Mouse (Mus musculus): ENCODE results near the gene Zswim1. TPM values are rescaled to one million over a fixed set of nuclear protein-coding genes. Genes with fewer than 3 reads are reported as not detected.

The Zswim1 gene
- total RNA-seq (2014; rRNA removed): 0.55 and 0.81 TPM in 2 replicates
- 3.2 and 4.4 TPM in 2 replicates for polyA plus RNA-seq (2012; rRNA removed)

- H3K27me3 ChIP-seq (ENCODE audit: control insufficient read depth, insufficient read depth, low read length): no peaks in the 10 kb centered on the region
- peak; percentile 48; the same call in 1 of the 2 replicates for TF ChIP-seq POLR2A (IDR thresholded peaks at IDR 0.05; ENCODE audit: extremely low read depth, insufficient read depth, low read length)
- no peak for TF ChIP-seq CTCF (IDR thresholded peaks at IDR 0.05; ENCODE audit: low read depth, low read length)
Observed at GRCm38 (mm10) chr2:164822636-164823165, at the start of gene Zswim1. Gene Zswim1, plus strand, starts transcription at chr2:164822686.

GRCm38 (mm10) chr2:164773229-164773988, 49.1 kb upstream of the Zswim1 start:
- DNase-seq (ENCODE audit: extremely low read depth, low read depth, low spot score): no peak
- TF ChIP-seq POLR2A (IDR thresholded peaks at IDR 0.05; ENCODE audit: extremely low read depth, insufficient read depth, low read length) (no peak), CTCF (IDR thresholded peaks at IDR 0.05; ENCODE audit: low read depth, low read length) (no peak)
- no peaks in the 10 kb centered on the region for H3K27me3 ChIP-seq (ENCODE audit: control insufficient read depth, insufficient read depth, low read length)
- H3K79me2 ChIP-seq (ENCODE audit: control insufficient read depth, insufficient read depth, low read length): no peaks in the 10 kb centered on the region
- no peak overlapping the region for H3K9ac ChIP-seq (ENCODE audit: low read depth, low read length)
- H3K36me3 ChIP-seq (ENCODE audit: control insufficient read depth, insufficient read depth, low read length): no peaks in the 10 kb centered on the region
- H3K4me3 ChIP-seq (ENCODE audit: insufficient read depth, low read depth, low read length): no peak overlapping the region
- H3K27ac ChIP-seq (replicated peaks; ENCODE audit: insufficient read depth, low read depth, low read length): no peak overlapping the region
- no peaks in the 10 kb centered on the region for H3K4me1 ChIP-seq (ENCODE audit: control insufficient read depth, insufficient read depth, low read length)
- 90% methylated on average over 14 of the region's 14 CpGs for WGBS

More at GRCm38 (mm10) chr2:164822636-164823165, at the start of gene Zswim1:
- Histone ChIP-seq H3K27ac (replicated peaks; ENCODE audit: insufficient read depth, low read depth, low read length) (peak within 1 kb of the TSS; percentile 67), H3K4me3 (ENCODE audit: insufficient read depth, low read depth, low read length) (peak within 1 kb of the TSS; percentile 91), H3K9ac (ENCODE audit: low read depth, low read length) (peak within 1 kb of the TSS; percentile 79), H3K79me2 (ENCODE audit: control insufficient read depth, insufficient read depth, low read length) (peaks cover 13% of the 10 kb centered on the region), H3K36me3 (ENCODE audit: control insufficient read depth, insufficient read depth, low read length) (peaks cover 4% of the 10 kb centered on the region; the same call in 1 of the 2 replicates), H3K4me1 (ENCODE audit: control insufficient read depth, insufficient read depth, low read length) (peaks cover 4% of the 10 kb centered on the region)
- DNase-seq (ENCODE audit: extremely low read depth, low read depth, low spot score): peak; percentile 95
- 2% methylated on average over 32 of the region's 32 CpGs for WGBS

GRCm38 (mm10) chr2:164773989-164774364, 48.5 kb upstream of the Zswim1 start:
- no peak overlapping the region for H3K4me3 ChIP-seq (ENCODE audit: insufficient read depth, low read depth, low read length)
- WGBS: 76% methylated on average over 5 of the region's 5 CpGs
- no peaks in the 10 kb centered on the region for H3K36me3 ChIP-seq (ENCODE audit: control insufficient read depth, insufficient read depth, low read length)
- H3K9ac ChIP-seq (ENCODE audit: low read depth, low read length): no peak overlapping the region
- TF ChIP-seq CTCF (IDR thresholded peaks at IDR 0.05; ENCODE audit: low read depth, low read length): no peak
- TF ChIP-seq POLR2A (IDR thresholded peaks at IDR 0.05; ENCODE audit: extremely low read depth, insufficient read depth, low read length): no peak
- H3K79me2 ChIP-seq (ENCODE audit: control insufficient read depth, insufficient read depth, low read length): no peaks in the 10 kb centered on the region
- DNase-seq (ENCODE audit: extremely low read depth, low read depth, low spot score): no peak
- H3K4me1 ChIP-seq (ENCODE audit: control insufficient read depth, insufficient read depth, low read length): no peaks in the 10 kb centered on the region
- H3K27ac ChIP-seq (replicated peaks; ENCODE audit: insufficient read depth, low read depth, low read length): no peak overlapping the region
- no peaks in the 10 kb centered on the region for H3K27me3 ChIP-seq (ENCODE audit: control insufficient read depth, insufficient read depth, low read length)

GRCm38 (mm10) chr2:164776130-164776529, 46.4 kb upstream of the Zswim1 start:
- no peaks in the 10 kb centered on the region for H3K27me3 ChIP-seq (ENCODE audit: control insufficient read depth, insufficient read depth, low read length)
- 91% methylated on average over 6 of the region's 6 CpGs for WGBS

GRCm38 (mm10) chr2:164776801-164777200, 45.7 kb upstream of the Zswim1 start:
- Histone ChIP-seq H3K36me3 (ENCODE audit: control insufficient read depth, insufficient read depth, low read length) (no peaks in the 10 kb centered on the region), H3K4me1 (ENCODE audit: control insufficient read depth, insufficient read depth, low read length) (no peaks in the 10 kb centered on the region), H3K79me2 (ENCODE audit: control insufficient read depth, insufficient read depth, low read length) (no peaks in the 10 kb centered on the region), H3K27me3 (ENCODE audit: control insufficient read depth, insufficient read depth, low read length) (no peaks in the 10 kb centered on the region), H3K9ac (ENCODE audit: low read depth, low read length) (no peak overlapping the region), H3K27ac (replicated peaks; ENCODE audit: insufficient read depth, low read depth, low read length) (no peak overlapping the region), H3K4me3 (ENCODE audit: insufficient read depth, low read depth, low read length) (no peak overlapping the region)
- TF ChIP-seq POLR2A (IDR thresholded peaks at IDR 0.05; ENCODE audit: extremely low read depth, insufficient read depth, low read length) (no peak), CTCF (IDR thresholded peaks at IDR 0.05; ENCODE audit: low read depth, low read length) (no peak)
- DNase-seq (ENCODE audit: extremely low read depth, low read depth, low spot score): no peak
- 69% methylated on average over 17 of the region's 17 CpGs for WGBS

More at GRCm38 (mm10) chr2:164776130-164776529, 46.4 kb upstream of the Zswim1 start:
- Histone ChIP-seq H3K9ac (ENCODE audit: low read depth, low read length) (no peak overlapping the region), H3K4me3 (ENCODE audit: insufficient read depth, low read depth, low read length) (no peak overlapping the region), H3K4me1 (ENCODE audit: control insufficient read depth, insufficient read depth, low read length) (no peaks in the 10 kb centered on the region), H3K36me3 (ENCODE audit: control insufficient read depth, insufficient read depth, low read length) (no peaks in the 10 kb centered on the region), H3K27ac (replicated peaks; ENCODE audit: insufficient read depth, low read depth, low read length) (no peak overlapping the region), H3K79me2 (ENCODE audit: control insufficient read depth, insufficient read depth, low read length) (no peaks in the 10 kb centered on the region)
- DNase-seq (ENCODE audit: extremely low read depth, low read depth, low spot score): no peak
- TF ChIP-seq CTCF (IDR thresholded peaks at IDR 0.05; ENCODE audit: low read depth, low read length) (no peak), POLR2A (IDR thresholded peaks at IDR 0.05; ENCODE audit: extremely low read depth, insufficient read depth, low read length) (no peak)

All from liver, adult 2 months (tissue).